Mouse (Mus musculus): ENCODE data around the gene Sec14l3. TPM values are rescaled to one million over a fixed set of nuclear protein-coding genes. Genes with fewer than 3 reads are reported as not detected.

Gene Sec14l3
- total RNA-seq, 2 experiments from 2014 or later: 0.60 to 1.3 TPM

- intact Hi-C loops (cut with DNase I): no loop called here
- DNase-seq (ENCODE audit: low spot score in 2 of 2): no peak
These were observed 16.2 kb upstream of the Sec14l3 start for GRCm38 (mm10) chr11:4048438-4048837.

GRCm38 (mm10) chr11:4053586-4053985, 11.1 kb upstream of the Sec14l3 start:
- peak; percentile 67 to 72 for DNase-seq (ENCODE audit: low spot score in 2 of 2)
- intact Hi-C loops (cut with DNase I): loop anchor here (2.0 kb wide), 1 partner anchor 27 kb away; no protein-coding TSS in a partner anchor

- DNase-seq (ENCODE audit: low spot score in 2 of 2): peak; percentile 19 to 64
- intact Hi-C loops (cut with DNase I): no loop called here
These were observed 3.6 kb upstream of the Sec14l3 start for GRCm38 (mm10) chr11:4060866-4061575.

GRCm38 (mm10) chr11:4062523-4062922, 2.1 kb upstream of the Sec14l3 start:
- intact Hi-C loops (cut with DNase I): no loop called here
- DNase-seq (ENCODE audit: low spot score in 2 of 2): no peak

- intact Hi-C loops (cut with DNase I): no loop called here
- DNase-seq (ENCODE audit: low spot score in 2 of 2): no peak
These were observed 1.7 kb upstream of the Sec14l3 start for GRCm38 (mm10) chr11:4062981-4063380.

- peak; percentile 48 to 57 for DNase-seq (ENCODE audit: low spot score in 2 of 2)
- intact Hi-C loops (cut with DNase I): no loop called here
These were observed 5.0 kb downstream of the Sec14l3 start for GRCm38 (mm10) chr11:4069664-4070063.

GRCm38 (mm10) chr11:4076633-4077032, 12.0 kb downstream of the Sec14l3 start:
- no peak for DNase-seq (ENCODE audit: low spot score in 2 of 2)
- intact Hi-C loops (cut with DNase I): no loop called here

GRCm38 (mm10) chr11:4078267-4078933, 13.8 kb downstream of the Sec14l3 start:
- intact Hi-C loops (cut with DNase I): no loop called here
- DNase-seq (ENCODE audit: low spot score in 2 of 2): no peak

GRCm38 (mm10) chr11:4080219-4080618, 15.6 kb downstream of the Sec14l3 start:
- DNase-seq (ENCODE audit: low spot score in 2 of 2): peak; percentile 69 to 79
- intact Hi-C loops (cut with DNase I): loop anchor here (1.0 to 2.0 kb wide), 2 partner anchors 27 to 79 kb away; no protein-coding TSS in a partner anchor

GRCm38 (mm10) chr11:4083316-4084078, 18.9 kb downstream of the Sec14l3 start:
- intact Hi-C loops (cut with DNase I): no loop called here
- DNase-seq (ENCODE audit: low spot score in 2 of 2): peak; percentile 74 to 89

GRCm38 (mm10) chr11:4086246-4086645, 21.6 kb downstream of the Sec14l3 start:
- intact Hi-C loops (cut with DNase I): no loop called here
- DNase-seq (ENCODE audit: low spot score in 2 of 2): no peak

GRCm38 (mm10) chr11:4087267-4087666, 22.6 kb downstream of the Sec14l3 start:
- DNase-seq (ENCODE audit: low spot score in 2 of 2): peak; percentile 57 to 60
- intact Hi-C loops (cut with DNase I): no loop called here

GRCm38 (mm10) chr11:4093459-4094377, 29.1 kb downstream of the Sec14l3 start:
- peak; percentile 50 to 70 for DNase-seq (ENCODE audit: low spot score in 2 of 2)
- intact Hi-C loops (cut with DNase I): no loop called here

GRCm38 (mm10) chr11:4094378-4095170, 29.9 kb downstream of the Sec14l3 start:
- intact Hi-C loops (cut with DNase I): no loop called here

GRCm38 (mm10) chr11:4095171-4096053, 30.8 kb downstream of the Sec14l3 start, which contains the start of gene Mtfp1:
Mtfp1 (minus strand) TSS chr11:4095445.
- peak; percentile 63 to 74 for DNase-seq (ENCODE audit: low spot score in 2 of 2)
- intact Hi-C loops (cut with DNase I): loop anchor here (2.0 kb wide), 1 partner anchor 21 kb away; no protein-coding TSS in a partner anchor

More at GRCm38 (mm10) chr11:4094378-4095170, 29.9 kb downstream of the Sec14l3 start:
- DNase-seq (ENCODE audit: low spot score in 2 of 2): peak; percentile 77 to 79

GRCm38 (mm10) chr11:4096054-4096984, 31.7 kb downstream of the Sec14l3 start:
- peak; percentile 98 to 99 for DNase-seq (ENCODE audit: low spot score in 2 of 2)
- intact Hi-C loops (cut with DNase I): loop anchor here (2.0 kb wide), 1 partner anchor 20 kb away; no protein-coding TSS in a partner anchor
